Mouse (Mus musculus): Measurements from ENCODE around the gene Cxcr6.

Cxcr6 gene

DNA sequence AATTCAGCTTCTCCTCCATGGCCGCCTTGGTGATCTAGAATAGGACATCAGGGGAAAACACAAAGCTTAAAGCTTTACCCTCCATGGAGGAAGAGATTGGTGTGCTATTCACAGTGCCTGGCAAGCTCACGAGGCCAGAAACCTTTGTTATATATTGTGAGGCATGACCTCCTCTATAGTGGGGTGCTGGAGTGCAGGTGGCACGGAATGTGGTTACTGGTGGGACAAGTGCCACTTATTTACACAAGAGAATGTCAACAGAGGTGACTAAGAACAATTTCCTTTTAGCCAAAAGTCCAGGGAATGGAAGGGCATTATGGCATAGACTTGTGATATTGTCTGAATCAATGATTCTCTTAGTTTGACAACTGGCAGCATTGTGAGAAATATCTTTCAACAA lies 20.4 kb downstream of the Cxcr6 start:
- no peak for DNase-seq (ENCODE audit: low spot score)

DNA sequence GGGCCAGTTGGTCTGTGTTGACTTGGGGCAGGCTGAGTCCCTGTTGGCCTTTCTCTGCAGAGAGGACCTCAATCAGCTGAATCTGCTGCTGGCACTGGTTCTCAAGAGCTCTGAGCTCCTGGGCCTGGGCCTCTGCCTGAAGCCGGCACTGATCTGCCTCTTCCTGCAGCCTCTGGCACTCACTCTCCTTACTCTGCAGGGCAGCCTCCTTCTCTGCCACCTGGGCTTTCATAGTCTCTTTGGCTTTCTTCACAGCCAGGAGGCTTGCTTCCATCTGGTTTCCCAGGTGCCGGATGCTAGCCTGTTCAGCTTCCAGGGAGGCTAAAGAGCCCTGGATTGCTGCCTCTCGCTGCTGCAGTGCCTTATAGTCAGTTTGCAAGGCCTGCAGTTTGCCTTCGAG lies 22.6 kb downstream of the Cxcr6 start:
- DNase-seq (ENCODE audit: low spot score): no peak

DNA sequence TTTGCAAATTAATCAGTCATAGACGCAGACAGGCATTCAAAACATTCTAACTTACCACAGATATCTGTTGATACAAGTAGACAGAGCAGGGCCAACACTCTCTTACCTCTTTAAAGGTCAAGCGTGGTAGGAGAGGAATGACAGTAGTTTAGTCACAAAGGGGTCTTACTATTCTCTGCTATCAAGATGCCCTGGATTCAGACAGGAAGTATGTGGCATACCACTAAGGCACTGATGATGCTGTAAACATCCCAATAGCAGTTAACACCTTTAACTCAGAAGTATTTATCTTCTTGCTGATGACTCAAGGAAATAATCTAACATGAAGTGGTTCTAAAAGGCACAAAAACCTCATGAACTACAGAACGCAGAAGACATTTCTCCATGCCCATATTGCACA lies 29.6 kb downstream of the Cxcr6 start:
- no peak for DNase-seq (ENCODE audit: low spot score)

DNA sequence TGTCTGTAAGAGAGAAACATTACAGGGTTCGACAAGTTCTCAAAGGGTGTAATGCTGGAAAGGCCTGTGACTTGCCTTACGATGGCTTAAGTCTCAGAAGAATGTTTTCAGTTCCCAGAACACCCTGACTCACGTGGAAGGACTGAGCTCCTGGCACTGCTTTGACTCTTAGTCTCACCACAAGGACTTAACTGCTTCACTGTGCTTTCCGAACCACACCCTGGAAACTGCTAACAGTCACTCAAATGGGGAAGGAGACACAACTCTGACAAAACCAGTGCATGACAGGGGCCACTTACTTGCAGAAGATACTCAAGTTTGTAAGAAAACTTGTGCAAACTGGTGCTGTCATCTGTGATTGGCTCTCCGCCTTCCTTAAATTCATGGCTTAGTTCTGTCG lies 34.0 kb downstream of the Cxcr6 start:
- no peak for DNase-seq (ENCODE audit: low spot score)

DNA sequence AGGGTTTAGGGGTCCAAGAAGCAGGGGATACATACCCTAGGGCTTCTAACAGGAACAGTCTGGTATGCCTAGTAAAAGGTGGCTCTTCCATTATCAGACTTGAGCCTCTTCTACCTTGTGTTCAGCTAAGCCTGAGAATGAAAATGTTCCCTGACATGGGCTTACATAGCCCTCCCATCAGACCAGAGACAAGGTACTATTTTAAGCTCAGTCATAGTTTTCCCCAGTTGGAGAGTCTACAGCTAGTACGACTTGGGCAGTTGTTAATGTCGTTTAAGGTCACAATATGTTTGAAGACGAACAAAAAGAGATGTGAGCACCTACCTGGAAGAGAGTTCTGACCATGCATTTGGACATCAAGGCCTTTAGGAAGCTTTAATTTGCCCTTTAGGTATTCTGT lies 38.2 kb downstream of the Cxcr6 start:
- DNase-seq (ENCODE audit: low spot score): no peak

DNA sequence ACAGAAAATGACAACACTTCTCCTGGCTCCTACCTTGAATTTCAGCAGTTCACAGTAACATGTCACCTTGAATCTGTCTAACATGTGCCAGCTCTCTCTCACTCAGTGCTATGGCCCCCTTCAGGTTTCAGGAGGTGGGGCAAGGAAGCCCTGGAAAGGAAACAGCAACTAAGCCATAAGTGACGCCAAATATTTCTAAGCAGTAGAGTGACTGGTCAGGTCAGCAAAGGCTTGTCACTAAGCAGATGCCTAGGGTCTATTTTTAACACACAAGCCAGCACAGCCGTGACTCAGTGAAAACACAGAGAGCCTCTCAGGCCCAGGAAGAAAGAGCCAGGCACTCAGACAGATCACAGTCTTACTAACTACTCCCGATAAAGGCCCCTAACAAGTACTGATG lies 38.8 kb downstream of the Cxcr6 start:
- no peak for DNase-seq (ENCODE audit: low spot score)

DNA sequence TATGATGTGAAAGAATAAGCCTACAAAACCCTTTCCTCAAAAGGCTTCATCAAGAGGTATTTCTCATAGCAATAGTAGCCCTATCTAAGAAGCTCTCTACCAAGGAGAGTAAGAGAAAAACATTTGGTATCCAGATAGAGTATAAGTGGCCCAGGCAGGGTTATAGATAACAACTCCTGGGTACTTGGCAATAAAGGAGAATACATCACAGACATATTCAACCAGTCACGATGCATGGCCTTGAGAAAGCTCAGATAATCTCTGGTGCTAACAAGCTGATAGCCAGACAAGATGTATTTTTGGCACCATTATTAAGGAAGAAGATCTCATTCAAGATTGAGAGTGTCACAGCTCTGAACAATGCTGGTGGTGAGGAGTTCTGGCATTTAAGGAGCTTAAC lies 40.2 kb downstream of the Cxcr6 start:
- DNase-seq (ENCODE audit: low spot score): no peak

DNA sequence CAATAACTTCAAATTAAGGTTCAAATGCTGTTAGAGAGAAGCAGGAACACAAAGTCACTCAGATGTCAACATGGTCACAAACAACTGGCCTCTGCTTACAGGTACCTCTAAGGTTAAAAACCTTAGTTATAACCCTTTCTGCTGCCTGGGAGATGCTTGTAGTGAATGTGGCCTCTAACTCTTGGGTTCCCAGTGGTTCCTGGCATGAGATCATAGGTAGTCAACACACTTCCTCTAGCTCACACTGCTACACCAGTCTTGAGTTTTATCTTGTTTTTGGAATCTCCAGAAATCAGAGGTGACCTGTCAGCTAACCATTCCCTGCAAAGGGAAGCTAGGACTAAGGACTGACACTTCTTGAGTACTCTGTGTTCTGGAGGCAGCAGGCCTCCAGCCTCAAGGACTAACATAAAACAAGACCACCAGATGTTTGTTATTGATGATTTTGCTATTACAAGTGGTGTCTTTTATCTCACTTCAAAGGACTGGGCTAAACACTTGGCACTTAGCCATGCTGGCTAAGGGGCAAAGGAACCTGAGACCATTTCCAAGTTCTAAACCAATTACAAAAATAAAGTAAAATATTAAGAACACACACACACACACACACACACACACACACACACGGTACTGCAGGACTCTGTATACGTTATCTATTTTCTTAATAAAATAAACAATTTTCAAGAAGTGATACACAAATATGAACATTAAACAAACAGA lies 43.9 kb downstream of the Cxcr6 start:
- no peak for DNase-seq (ENCODE audit: low spot score)

DNA sequence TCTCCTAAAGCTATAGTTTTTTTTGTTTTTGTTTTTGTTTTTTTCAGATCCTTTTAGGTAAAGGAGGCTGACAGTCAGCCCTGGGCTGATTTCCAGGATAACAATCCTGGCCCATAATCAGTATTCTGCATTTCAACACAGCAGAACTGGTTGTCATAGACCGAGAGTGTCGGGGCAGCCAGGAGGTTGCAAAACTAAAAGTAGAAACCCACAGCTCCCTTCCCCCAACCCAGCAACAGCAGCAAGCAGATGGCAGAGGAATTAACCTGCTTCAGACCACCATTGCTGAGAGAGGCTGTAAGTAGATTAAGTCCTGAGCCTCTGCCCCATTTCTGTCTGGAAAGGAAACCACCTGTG lies 44.4 kb downstream of the Cxcr6 start:
- DNase-seq (ENCODE audit: low spot score): no peak

DNA sequence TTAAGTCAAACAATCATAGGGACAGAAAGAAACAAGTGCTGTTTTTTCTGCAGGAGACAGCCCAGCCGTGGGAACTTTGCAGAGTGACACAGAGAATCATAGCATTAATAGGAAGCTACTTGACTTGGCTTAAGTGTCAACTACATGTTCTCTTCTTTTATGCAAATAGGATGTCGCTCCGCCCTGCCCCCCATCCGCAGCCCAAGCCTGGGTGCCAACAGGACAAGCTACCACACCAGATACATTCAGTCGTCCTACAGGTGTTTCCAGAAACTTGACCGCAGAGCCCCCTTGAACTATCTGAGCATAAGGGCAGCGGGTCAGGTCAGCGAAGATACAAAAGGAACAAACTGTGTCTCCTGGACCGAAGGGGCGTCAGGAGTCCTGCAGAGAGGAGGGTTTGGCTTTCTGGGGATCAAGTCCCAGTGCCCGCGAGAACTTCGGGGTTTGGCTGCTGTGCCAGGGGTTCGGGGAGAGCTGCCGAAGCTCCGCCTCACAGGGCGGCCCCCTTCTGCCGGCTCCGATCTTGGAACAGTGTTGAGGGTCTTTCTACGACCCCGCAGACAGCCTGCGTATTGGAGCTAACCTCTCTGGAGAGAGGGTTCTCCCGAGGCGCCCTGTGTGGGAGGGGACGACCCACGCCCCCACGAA lies 44.9 kb downstream of the Cxcr6 start:
- DNase-seq (ENCODE audit: low spot score): peak; percentile 62

DNA sequence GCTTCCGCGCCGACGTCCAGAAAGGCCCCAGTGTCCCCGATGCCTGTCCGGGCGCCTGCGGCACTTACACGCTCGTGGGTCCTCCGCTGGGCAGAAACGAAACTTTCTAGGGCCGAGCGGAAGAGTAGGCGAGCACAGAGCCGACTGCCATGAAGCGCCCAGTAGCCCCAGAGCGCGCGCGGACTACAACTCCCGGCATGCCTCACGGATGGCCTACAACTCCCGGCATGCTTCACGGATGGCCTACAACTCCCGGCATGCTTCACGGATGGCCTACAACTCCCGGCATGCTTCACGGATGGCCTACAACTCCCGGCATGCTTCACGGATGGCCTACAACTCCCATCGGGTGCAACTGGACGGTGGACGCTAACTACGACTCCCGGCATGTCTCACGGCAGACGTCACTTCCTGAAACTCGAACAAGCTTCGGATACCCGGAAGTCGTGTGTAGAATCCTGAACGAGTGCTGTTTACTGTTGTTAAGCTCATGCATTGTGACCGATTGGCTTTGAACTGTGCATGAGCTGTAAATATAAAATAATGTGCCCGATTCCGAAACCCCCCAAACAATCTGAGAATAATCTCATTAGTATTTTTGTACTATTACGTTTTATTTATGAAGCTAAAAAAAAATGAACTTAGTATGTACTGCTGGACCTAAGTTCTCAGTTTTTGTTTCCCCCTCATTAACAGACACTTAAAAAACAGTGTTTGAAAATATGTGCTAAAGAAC lies 45.6 kb downstream of the Cxcr6 start, which contains the start of gene Fyco1:
TSS of gene Fyco1 (minus strand) at position 187 of the 736 bp plus-strand sequence.
- peak; percentile 92 for DNase-seq (ENCODE audit: low spot score)

DNA sequence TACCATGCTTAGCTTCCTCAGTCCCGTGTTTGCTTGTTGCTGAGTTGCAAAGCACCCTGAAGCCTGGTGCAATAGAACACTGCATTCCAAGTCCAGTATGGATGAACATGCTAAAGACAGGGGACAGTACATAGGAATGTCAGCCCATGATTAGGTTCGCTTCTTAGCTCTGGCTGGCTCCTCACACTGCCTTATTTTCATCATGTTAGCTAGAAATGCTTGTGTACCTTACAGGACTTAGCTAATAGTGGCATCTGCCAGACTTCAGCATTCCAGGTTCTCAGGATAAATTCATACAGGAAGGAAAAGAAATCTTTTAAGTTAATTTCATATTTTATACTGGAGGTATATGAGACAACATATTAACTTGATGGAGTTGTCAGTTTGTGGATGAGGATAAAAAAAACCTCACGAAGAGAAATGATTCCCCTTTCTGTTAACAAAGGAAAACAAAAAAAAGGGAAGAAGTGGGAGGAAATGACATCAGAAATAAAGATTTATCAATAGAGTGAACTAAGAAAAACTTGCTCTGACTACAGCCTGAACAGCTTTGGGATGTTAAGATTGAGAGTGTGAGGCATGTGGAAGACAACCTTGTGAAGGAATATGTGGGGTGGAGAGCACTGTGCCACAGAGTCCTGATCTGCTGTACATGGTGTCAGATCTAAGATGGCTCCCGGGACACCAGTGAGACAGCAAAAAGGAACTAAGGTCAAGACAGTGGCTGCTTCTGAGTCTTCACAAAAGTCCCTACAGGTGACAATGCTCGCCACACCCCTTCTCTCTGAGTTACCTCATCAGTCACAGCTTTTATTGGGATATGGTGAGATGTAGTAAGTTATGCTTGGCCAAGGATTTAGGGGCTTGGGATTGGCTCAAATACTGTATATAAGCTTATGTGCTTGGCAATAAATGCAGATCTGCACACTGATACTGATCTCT lies 46.4 kb downstream of the Cxcr6 start:
- no peak for DNase-seq (ENCODE audit: low spot score)

DNA sequence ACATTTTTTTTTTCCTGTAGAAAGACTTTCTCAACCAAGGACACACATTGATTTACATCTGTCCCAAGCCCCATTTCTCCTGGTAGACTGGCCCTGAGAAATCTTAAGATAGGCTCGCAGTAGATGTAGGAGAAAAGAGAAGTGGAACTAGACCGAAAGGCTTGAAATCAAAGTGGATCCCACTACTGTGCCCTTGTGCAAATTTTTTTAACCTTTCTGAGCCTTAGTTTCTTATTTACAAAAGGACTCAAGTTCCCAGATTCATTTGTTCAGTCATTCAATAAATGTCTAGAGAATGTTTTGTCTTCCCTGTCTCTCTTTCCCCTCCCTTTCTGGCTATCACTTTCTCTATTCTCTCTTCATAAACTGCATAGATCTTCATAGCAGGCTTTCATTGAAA lies 50.6 kb downstream of the Cxcr6 start:
- no peak for DNase-seq (ENCODE audit: low spot score)
